ENCODE assay signal across 9 mouse cellular contexts in genomic region chr10:88669719-88670118, GRCm38 (mm10). TPM values are rescaled to one million over a fixed set of nuclear protein-coding genes. Genes with fewer than 3 reads are reported as not detected.
DNase-seq lines count a peak whose midpoint lies in the region; ATAC-seq and TF ChIP-seq lines count a peak whose summit lies in the region.
"Had no signal": no experiment of that assay in that cellular context is flagged by ENCODE, and none has a peak within 500 bp of the region (broad histone marks: within the 10 kb centered on the region; RNA-seq: fewer than 3 reads in every experiment).

No protein-coding gene starts in this region.

- intact Hi-C loops in left cerebral cortex, adult 2 months (cut with DNase I) = loop anchor here (2.0 to 10.0 kb wide), 2 partner anchors 225 to 291 kb away; partner anchors contain the start of genes Dram1 and Gnptab

- no peaks in the 10 kb centered on the region for H3K36me3 ChIP-seq in hindbrain, embryonic 11.5 days (ENCODE audit: control insufficient read depth, insufficient read depth, low read length)
- H3K36me3 ChIP-seq: embryonic facial prominence, embryonic 13.5 days had no signal

- no peak overlapping the region for H3K4me3 ChIP-seq in left cerebral cortex, adult 2 months
- H3K4me3 ChIP-seq in hindbrain, embryonic 11.5 days (ENCODE audit: low read depth, low read length) = no peak overlapping the region
- H3K4me3 ChIP-seq: embryonic facial prominence, embryonic 13.5 days had no signal

- H3K27me3 ChIP-seq in hindbrain, embryonic 11.5 days (ENCODE audit: control insufficient read depth, insufficient read depth, low read length) = no peaks in the 10 kb centered on the region
- H3K27me3 ChIP-seq: embryonic facial prominence, embryonic 13.5 days had no signal

- H3K9me3 ChIP-seq in hindbrain, embryonic 11.5 days (ENCODE audit: control insufficient read depth, low read length) = no peaks in the 10 kb centered on the region
- H3K9me3 ChIP-seq: embryonic facial prominence, embryonic 13.5 days had no signal

- peak; percentile 76 for TF ChIP-seq CTCF in left cerebral cortex, adult 2 months (IDR thresholded peaks at IDR 0.05)

- no peak overlapping the region for H3K4me2 ChIP-seq in hindbrain, embryonic 11.5 days (replicated peaks; ENCODE audit: low read depth, low read length)
- H3K4me2 ChIP-seq: embryonic facial prominence, embryonic 13.5 days had no signal

- H3K27ac ChIP-seq in left cerebral cortex, adult 2 months = no peak overlapping the region
- H3K27ac ChIP-seq in hindbrain, embryonic 11.5 days (ENCODE audit: low read depth, low read length) = no peak overlapping the region
- H3K27ac ChIP-seq: embryonic facial prominence, embryonic 13.5 days had no signal

- H3K9ac ChIP-seq in hindbrain, embryonic 11.5 days (ENCODE audit: low read depth, low read length) = no peak overlapping the region
- H3K9ac ChIP-seq: embryonic facial prominence, embryonic 13.5 days had no signal

- DNase-seq in adrenal gland, adult 18-20 months (ENCODE audit: low spot score in 2 of 2) = peak; percentile 9 to 27
- no peak for DNase-seq in adrenal gland, adult 8-10 months
- DNase-seq in left cerebral cortex, adult 2 months (ENCODE audit: extremely low spot score in 1 of 2, low spot score in 2 of 2) = peak; percentile 8 to 26
- no peak for DNase-seq in left cerebral cortex, adult 8-10 months (ENCODE audit: low spot score in 2 of 2)
- DNase-seq in adrenal gland, postnatal 10 days = peak; percentile 59
- peak; percentile 56 to 68 for DNase-seq in layer of hippocampus, postnatal 10 days (ENCODE audit: low spot score in 2 of 2)
- no peak for DNase-seq in urinary bladder, postnatal 14 days (ENCODE audit: low spot score)
- no peak for DNase-seq in hindbrain, embryonic 11.5 days (ENCODE audit: low spot score)

- H3K4me1 ChIP-seq in hindbrain, embryonic 11.5 days (replicated peaks; ENCODE audit: control insufficient read depth, insufficient read depth, low read length) = no peaks in the 10 kb centered on the region
- H3K4me1 ChIP-seq: embryonic facial prominence, embryonic 13.5 days had no signal

- 61% methylated on average over 1 of the region's 1 CpGs for WGBS in hindbrain, embryonic 11.5 days

- ATAC-seq in hindbrain, embryonic 11.5 days (ENCODE audit: low FRiP score) = no peak

RNA-seq across cellular contexts. Expression of gene Spic, which starts 15.1 kb away (rescaled TPM):
- under 1 TPM in 1 of 2 experiments, not detected in 1; 0.58 TPM for total RNA-seq in adrenal gland, adult 18-20 months (2021)
- under 1 TPM; 0.17 to 0.81 (median 0.40) TPM for total RNA-seq in adrenal gland, adult 8-10 months (2022)
- total RNA-seq in left cerebral cortex, adult 2 months (2021) = not detected
- not detected for total RNA-seq in left cerebral cortex, adult 8-10 months (2022)
- 1 to 10 TPM; 1.9 to 3.6 TPM for total RNA-seq in adrenal gland, postnatal 10 days (2021)
- total RNA-seq in layer of hippocampus, postnatal 10 days (2021) = not detected
- not detected in 2 replicates for polyA plus RNA-seq in hindbrain, embryonic 11.5 days (2014; fragmentation: Nextera tagmentation; extraction: Ambion mirVana)
- polyA plus RNA-seq: embryonic facial prominence, embryonic 13.5 days had no signal

Comparison
In these comparisons a context has a peak if more than half of its experiments do, and no peak if none do; other contexts are left out.
1. DNase-seq: peak in adrenal gland, adult 18-20 months (2 of 2), left cerebral cortex, adult 2 months (2 of 2), adrenal gland, postnatal 10 days (single experiment) and layer of hippocampus, postnatal 10 days (2 of 2); none in adrenal gland, adult 8-10 months (single experiment), left cerebral cortex, adult 8-10 months (0 of 2), urinary bladder, postnatal 14 days (single experiment) and hindbrain, embryonic 11.5 days (single experiment).